Mouse (Mus musculus): ENCODE measurements around the gene Rnf217.

- no peak for TF ChIP-seq CTCF (IDR thresholded peaks at IDR 0.05; ENCODE audit: low read depth)
- TF ChIP-seq EP300 (IDR thresholded peaks at IDR 0.05; ENCODE audit: low read depth) = no peak
Measured at GRCm38 (mm10) chr10:31504134-31504551, 104.8 kb downstream of the Rnf217 start.
